Mouse (Mus musculus) neural tube, embryonic 12.5 days (tissue): ENCODE data around the gene Etv2. TPM values are rescaled to one million over a fixed set of nuclear protein-coding genes. Genes with fewer than 3 reads are reported as not detected.

Source experiments
- ATAC-seq: fragments of 200-750 bp; cut with Nextera tagmentation; 2 replicates; pipeline ENCODE4 v1.8.0; 2017; ENCODE audit warnings: low read depth, mild to moderate bottlenecking, moderate TSS enrichment, moderate library complexity; ENCODE audit not compliant: low FRiP score
- H3K27ac ChIP-seq: fragments of 300-500 bp; sonication (generic); 2 replicates; pipeline ENCODE4 v1.5.1; 2016
- H3K27me3 ChIP-seq: fragments of 300-500 bp; sonication (generic); replicated peaks from 2 replicates; pipeline ENCODE4 v1.6.1; 2016; ENCODE audit warnings: mild to moderate bottlenecking
- H3K36me3 ChIP-seq: fragments of 300-500 bp; sonication (generic); 2 replicates; pipeline ENCODE4 v1.6.1; 2016; ENCODE audit warnings: mild to moderate bottlenecking
- H3K4me1 ChIP-seq: fragments of 300-500 bp; sonication (generic); 2 replicates; pipeline ENCODE4 v1.6.1; 2016
- H3K4me2 ChIP-seq: fragments of 300-500 bp; sonication (generic); replicated peaks from 2 replicates; pipeline ENCODE4 v1.6.1; 2016; ENCODE audit warnings: mild to moderate bottlenecking
- H3K4me3 ChIP-seq: fragments of 300-500 bp; sonication (generic); 2 replicates; pipeline ENCODE4 v1.5.1; 2016
- H3K9ac ChIP-seq: fragments of 300-500 bp; sonication (generic); 2 replicates; pipeline ENCODE4 v1.6.1; 2016; ENCODE audit warnings: mild to moderate bottlenecking
- H3K9me3 ChIP-seq: fragments of 300-500 bp; sonication (generic); 2 replicates; pipeline ENCODE4 v1.6.1; 2016; ENCODE audit warnings: mild to moderate bottlenecking
- WGBS: fragments of 180-500 bp; shearing (Covaris S2); methylation state at CpG from one replicate; pipeline ENCODE4 v1.1.7; 2016; 5-methylcytosine and 5-hydroxymethylcytosine counted together
- polyA plus RNA-seq: library from polyadenylated mRNA; unstranded; fragments of >200 nt; fragmentation: Nextera tagmentation; extraction: Ambion mirVana; gene quantifications from 2 replicates; pipeline ENCODE4 v1.2.1, GENCODE M21; 2016

Gene Etv2
- polyA plus RNA-seq, 1 experiment from 2014 or later = not detected

- Histone ChIP-seq H3K4me2 (peak overlapping the region; percentile 40), H3K4me1 (0 out of 2 replicates have a peak, but pooled peaks cover 5% of the 10 kb centered on the region), H3K27me3 (peaks cover 54% of the 10 kb centered on the region), H3K9me3 (no peaks in the 10 kb centered on the region), H3K9ac (no peak overlapping the region; the same call in 1 of the 2 replicates), H3K27ac (no peak overlapping the region), H3K4me3 (peak overlapping the region; percentile 16; the same call in 1 of the 2 replicates), H3K36me3 (0 out of 2 replicates have a peak, but pooled peaks cover under 1% of the 10 kb centered on the region)
- WGBS = under 1% methylated on average over 20 of the region's 20 CpGs
- peak; percentile 41; the same call in 1 of the 2 replicates for ATAC-seq
Observed at GRCm38 (mm10) chr7:30634621-30635020, 1.0 kb downstream of the Etv2 start.

GRCm38 (mm10) chr7:30633762-30634412, 1.8 kb downstream of the Etv2 start:
- no peak for ATAC-seq
- Histone ChIP-seq H3K36me3 (no peaks in the 10 kb centered on the region), H3K9me3 (no peaks in the 10 kb centered on the region), H3K4me3 (no peak overlapping the region; the same call in 1 of the 2 replicates), H3K27me3 (peaks cover 54% of the 10 kb centered on the region), H3K9ac (no peak overlapping the region), H3K4me2 (peak overlapping the region; percentile 40; the same call in 1 of the 2 replicates), H3K27ac (no peak overlapping the region), H3K4me1 (0 out of 2 replicates have a peak, but pooled peaks cover 5% of the 10 kb centered on the region)
- 4% methylated on average over 27 of the region's 27 CpGs for WGBS

GRCm38 (mm10) chr7:30629013-30629412, 6.6 kb downstream of the Etv2 start:
- Histone ChIP-seq H3K4me1 (peaks cover 11% of the 10 kb centered on the region), H3K9me3 (no peaks in the 10 kb centered on the region), H3K27me3 (peaks cover 29% of the 10 kb centered on the region), H3K4me3 (no peak overlapping the region), H3K9ac (no peak overlapping the region), H3K36me3 (peaks cover 8% of the 10 kb centered on the region; the same call in 1 of the 2 replicates), H3K27ac (no peak overlapping the region), H3K4me2 (no peak overlapping the region)
- ATAC-seq = no peak

GRCm38 (mm10) chr7:30626647-30627046, 9.0 kb downstream of the Etv2 start:
- ATAC-seq = no peak
- H3K4me3 ChIP-seq = no peak overlapping the region

GRCm38 (mm10) chr7:30625530-30626384, 9.9 kb downstream of the Etv2 start, which contains the start of gene Cox6b1:
TSS of gene Cox6b1 (minus strand) at chr7:30626151.
- Histone ChIP-seq H3K4me3 (peak within 1 kb of the TSS; percentile 82), H3K27ac (no peak within 1 kb of the TSS)
- peak; percentile 86 for ATAC-seq

More at GRCm38 (mm10) chr7:30626647-30627046, 9.0 kb downstream of the Etv2 start:
- Histone ChIP-seq H3K36me3 (peaks cover 31% of the 10 kb centered on the region), H3K4me2 (no peak overlapping the region; the same call in 1 of the 2 replicates), H3K9me3 (no peaks in the 10 kb centered on the region), H3K27me3 (peaks cover 6% of the 10 kb centered on the region; the same call in 1 of the 2 replicates), H3K9ac (no peak overlapping the region), H3K27ac (no peak overlapping the region), H3K4me1 (peaks cover 11% of the 10 kb centered on the region)
- 90% methylated on average over 5 of the region's 5 CpGs for WGBS

GRCm38 (mm10) chr7:30619202-30619601, 16.4 kb downstream of the Etv2 start:
- no peak overlapping the region for H3K9ac ChIP-seq
- no peak overlapping the region for H3K4me3 ChIP-seq
- H3K36me3 ChIP-seq = peaks cover 78% of the 10 kb centered on the region
- H3K4me1 ChIP-seq = no peaks in the 10 kb centered on the region
- H3K9me3 ChIP-seq = no peaks in the 10 kb centered on the region
- no peaks in the 10 kb centered on the region for H3K27me3 ChIP-seq
- H3K27ac ChIP-seq = no peak overlapping the region
- WGBS = 89% methylated on average over 3 of the region's 3 CpGs
- no peak overlapping the region for H3K4me2 ChIP-seq
- ATAC-seq = no peak

More at GRCm38 (mm10) chr7:30625530-30626384, 9.9 kb downstream of the Etv2 start, which contains the start of gene Cox6b1:
- 2% methylated on average over 44 of the region's 44 CpGs for WGBS
- Histone ChIP-seq H3K27me3 (no peaks in the 10 kb centered on the region), H3K4me1 (peaks cover 11% of the 10 kb centered on the region), H3K4me2 (peak within 1 kb of the TSS; percentile 91), H3K9me3 (no peaks in the 10 kb centered on the region), H3K9ac (peak within 1 kb of the TSS; percentile 83), H3K36me3 (peaks cover 37% of the 10 kb centered on the region)

GRCm38 (mm10) chr7:30618658-30619057, 17.0 kb downstream of the Etv2 start:
- WGBS = 95% methylated on average over 9 of the region's 9 CpGs
- no peaks in the 10 kb centered on the region for H3K4me1 ChIP-seq
- no peak overlapping the region for H3K4me3 ChIP-seq
- H3K27ac ChIP-seq = no peak overlapping the region
- H3K9me3 ChIP-seq = no peaks in the 10 kb centered on the region
- ATAC-seq = no peak
- H3K27me3 ChIP-seq = no peaks in the 10 kb centered on the region
- H3K4me2 ChIP-seq = no peak overlapping the region
- peaks cover 72% of the 10 kb centered on the region for H3K36me3 ChIP-seq
- H3K9ac ChIP-seq = no peak overlapping the region

GRCm38 (mm10) chr7:30615049-30615760, 20.4 kb downstream of the Etv2 start:
- Histone ChIP-seq H3K4me3 (no peak overlapping the region), H3K4me2 (no peak overlapping the region), H3K9me3 (no peaks in the 10 kb centered on the region), H3K9ac (no peak overlapping the region), H3K27me3 (no peaks in the 10 kb centered on the region), H3K36me3 (peaks cover 47% of the 10 kb centered on the region), H3K27ac (no peak overlapping the region), H3K4me1 (peaks cover 6% of the 10 kb centered on the region; the same call in 1 of the 2 replicates)
- 0 out of 2 replicates have a peak, but pooled peaks have one; percentile 29 for ATAC-seq
- WGBS = 60% methylated on average over 5 of the region's 5 CpGs

GRCm38 (mm10) chr7:30614454-30614853, 21.2 kb downstream of the Etv2 start:
- Histone ChIP-seq H3K27me3 (no peaks in the 10 kb centered on the region), H3K27ac (no peak overlapping the region), H3K9ac (no peak overlapping the region), H3K9me3 (no peaks in the 10 kb centered on the region), H3K36me3 (peaks cover 44% of the 10 kb centered on the region), H3K4me1 (peaks cover 6% of the 10 kb centered on the region; the same call in 1 of the 2 replicates), H3K4me2 (no peak overlapping the region), H3K4me3 (no peak overlapping the region)
- ATAC-seq = no peak
- 81% methylated on average over 2 of the region's 2 CpGs for WGBS

GRCm38 (mm10) chr7:30613529-30614112, 22.0 kb downstream of the Etv2 start:
- Histone ChIP-seq H3K9ac (no peak overlapping the region), H3K36me3 (peaks cover 35% of the 10 kb centered on the region), H3K4me1 (peaks cover 6% of the 10 kb centered on the region; the same call in 1 of the 2 replicates), H3K27ac (no peak overlapping the region), H3K4me2 (no peak overlapping the region), H3K9me3 (no peaks in the 10 kb centered on the region), H3K27me3 (no peaks in the 10 kb centered on the region), H3K4me3 (no peak overlapping the region)
- 26% methylated on average over 14 of the region's 14 CpGs for WGBS
- no peak for ATAC-seq

GRCm38 (mm10) chr7:30612654-30613402, 22.8 kb downstream of the Etv2 start, which contains the start of gene Upk1a:
TSS of gene Upk1a (minus strand) at chr7:30612847.
- Histone ChIP-seq H3K27ac (no peak within 1 kb of the TSS), H3K36me3 (peaks cover 29% of the 10 kb centered on the region), H3K9ac (no peak within 1 kb of the TSS), H3K27me3 (no peaks in the 10 kb centered on the region), H3K4me3 (no peak within 1 kb of the TSS), H3K9me3 (no peaks in the 10 kb centered on the region), H3K4me1 (peaks cover 6% of the 10 kb centered on the region; the same call in 1 of the 2 replicates), H3K4me2 (no peak within 1 kb of the TSS)
- ATAC-seq = no peak
- 67% methylated on average over 8 of the region's 8 CpGs for WGBS
